Mouse (Mus musculus) Patski (cell line): ENCODE measurements around the gene Adam11. TPM values are rescaled to one million over a fixed set of nuclear protein-coding genes. Genes with fewer than 3 reads are reported as not detected.

ENCODE experiments used
- ATAC-seq: fragments of 100-300 bp; one replicate; pipeline ENCODE4 v1.8.0; 2021
- CTCF ChIA-PET: fragments of 350-600 bp; sonication (Branson Sonifier 250); formaldehyde crosslinking; loops from one replicate; lab custom pipeline; 2022; ENCODE audit warnings: inconsistent platforms; lab: Charles Lee
- POLR2A ChIA-PET: fragments of 350-600 bp; sonication (Branson Sonifier 250); formaldehyde crosslinking; loops from one replicate; lab custom pipeline; 2022; ENCODE audit warnings: antibody characterized with exemption, inconsistent platforms; lab: Charles Lee
- DNase-seq: peaks from one replicate; pipeline ENCODE4 v3.0.0-alpha.2; 2011; ENCODE audit warnings: low read depth, low spot score
- H3K27me3 ChIP-seq: fragments of 371-371 bp; one replicate; pipeline ENCODE4 v1.5.1; 2021
- CTCF ChIP-seq: fragments of 100-300 bp; IDR thresholded peaks from one replicate; pipeline ENCODE4 v1.5.1; 2021
- in situ Hi-C: fragments of 300-500 bp; cut with MboI; formaldehyde crosslinking; loops from 3 replicates; pipeline ENCODE4 v1.11.1; 2018; ENCODE audit warnings: low pct_unique_long_range_greater_than_20kb, mixed read lengths
- polyA plus RNA-seq: library from polyadenylated mRNA; unstranded; gene quantifications from one replicate; pipeline ENCODE4 v1.2.3, GENCODE M21; 2021

Gene Adam11
- polyA plus RNA-seq, 1 experiment from 2014 or later = 5.3 TPM

DNA sequence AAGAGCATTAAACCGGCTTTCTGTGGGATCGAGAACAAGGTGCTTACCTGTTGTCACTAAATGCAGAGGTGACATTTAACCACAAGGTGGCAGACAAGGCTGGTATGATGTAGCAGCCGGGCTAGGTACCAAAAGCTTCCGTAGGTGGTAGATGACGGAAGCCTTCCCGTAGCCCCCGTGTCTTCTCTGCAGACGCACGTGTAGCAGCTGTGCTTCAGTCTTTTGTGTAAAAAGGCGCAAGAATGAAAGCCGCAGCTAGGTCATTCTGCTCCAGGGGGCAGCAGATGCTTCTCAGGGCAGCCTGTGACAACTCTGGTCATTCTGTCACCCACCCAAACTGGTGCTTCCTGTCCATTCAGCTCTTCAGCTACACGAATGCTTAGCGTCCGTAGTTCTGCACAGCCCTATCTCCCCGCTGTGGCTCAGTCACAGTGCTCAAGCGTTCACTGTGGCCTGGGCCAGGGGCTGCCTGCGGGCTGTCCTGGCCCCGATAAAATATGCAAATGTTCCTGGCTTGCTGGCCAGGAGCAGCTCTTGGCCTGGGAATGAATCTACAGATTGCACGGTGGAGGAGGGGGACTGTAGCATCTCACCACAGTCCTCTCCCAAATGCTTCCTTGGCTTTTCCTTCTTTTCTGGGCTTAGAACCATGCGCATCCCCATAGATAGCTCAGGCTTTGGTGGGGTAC is 21.8 kb upstream of the Adam11 start:
- DNase-seq (no peak), ATAC-seq (no peak)
- POLR2A ChIA-PET = interaction anchor here (0.6 to 1.4 kb wide), 5 partner anchors 10 to 148 kb away, joined by 3 to 5 read pairs (median 3); no protein-coding TSS in a partner anchor
- peaks cover 6% of the 10 kb centered on the region for H3K27me3 ChIP-seq
- CTCF ChIA-PET = interaction anchor here (0.7 to 2.7 kb wide), 10 partner anchors 9 to 86 kb away, joined by 3 to 7 read pairs (median 4); no protein-coding TSS in a partner anchor
- in situ Hi-C loops = no loop called here
- peak; percentile 83 for TF ChIP-seq CTCF

DNA sequence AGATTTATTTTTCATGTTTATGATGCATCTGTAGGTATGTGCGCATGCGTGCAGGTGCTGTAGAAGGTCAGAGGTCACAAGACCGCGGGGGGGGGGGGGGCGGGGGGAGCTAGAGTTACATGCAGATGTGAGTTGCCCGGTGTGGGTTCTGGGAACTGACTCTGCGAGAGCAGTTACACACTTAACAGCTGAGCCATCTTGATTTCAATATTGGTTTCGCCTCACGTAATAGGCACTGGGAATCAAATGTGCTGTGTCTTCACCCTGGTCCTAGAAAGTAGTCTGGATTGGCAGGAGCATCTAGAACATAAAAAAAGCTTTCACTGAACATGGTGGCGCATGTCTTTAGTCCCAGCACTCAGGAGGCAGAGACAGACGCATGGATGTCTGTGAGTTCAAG is 20.6 kb upstream of the Adam11 start:
- ChIA-PET CTCF (interaction anchor here (1.5 to 2.7 kb wide), 2 partner anchors 12 to 22 kb away, joined by 3 to 7 read pairs; no protein-coding TSS in a partner anchor), POLR2A (no interaction called here)
- no peak for TF ChIP-seq CTCF
- DNase-seq (no peak), ATAC-seq (no peak)
- H3K27me3 ChIP-seq = peaks cover 3% of the 10 kb centered on the region
- in situ Hi-C loops = no loop called here

DNA sequence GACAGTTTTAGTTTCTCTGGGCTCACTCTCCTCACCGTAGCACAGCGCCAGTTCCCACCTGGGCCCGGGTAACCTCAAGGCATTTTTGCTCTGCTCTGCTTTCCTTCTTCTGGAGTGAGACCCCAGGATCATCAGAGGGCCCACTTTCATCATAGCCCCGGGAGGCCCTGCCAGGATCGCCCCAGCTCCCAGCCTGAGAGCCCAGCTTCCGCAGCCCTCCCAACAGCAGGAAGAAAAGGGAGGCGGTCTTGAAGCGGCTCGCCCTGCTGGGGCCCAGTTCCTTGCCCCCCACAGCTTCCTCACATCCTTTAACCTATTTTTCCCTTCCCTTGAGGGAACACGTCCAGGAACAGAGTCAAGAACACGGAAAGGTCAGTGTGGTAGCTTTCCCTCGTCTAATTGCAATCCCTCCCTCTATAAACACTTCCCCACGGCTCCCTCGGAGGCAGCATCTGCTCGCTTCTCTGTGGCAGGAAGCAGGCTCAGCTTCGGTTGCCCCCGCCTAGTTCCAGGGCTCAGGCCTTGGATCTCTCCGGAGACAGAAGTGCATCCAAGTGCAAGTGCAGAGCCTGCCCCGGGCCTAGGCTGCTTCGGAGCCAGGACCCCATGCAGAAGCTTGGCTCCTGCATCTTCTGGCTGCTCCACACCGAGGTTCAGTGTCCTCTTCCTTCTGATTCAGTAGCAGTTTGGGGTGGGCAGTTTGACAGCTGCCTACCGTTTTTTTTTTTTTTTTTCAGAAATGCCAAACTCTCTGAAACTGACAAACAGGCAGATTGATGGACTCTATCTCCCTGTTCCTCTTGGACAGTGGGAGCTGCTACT is 19.9 kb upstream of the Adam11 start:
- in situ Hi-C loops = no loop called here
- ChIA-PET POLR2A (no interaction called here), CTCF (interaction anchor here (1.5 kb wide), 1 partner anchor 13 kb away, joined by 3 read pairs; no protein-coding TSS in a partner anchor)
- ATAC-seq (no peak), DNase-seq (no peak)
- no peak for TF ChIP-seq CTCF
- H3K27me3 ChIP-seq = peaks cover 3% of the 10 kb centered on the region

DNA sequence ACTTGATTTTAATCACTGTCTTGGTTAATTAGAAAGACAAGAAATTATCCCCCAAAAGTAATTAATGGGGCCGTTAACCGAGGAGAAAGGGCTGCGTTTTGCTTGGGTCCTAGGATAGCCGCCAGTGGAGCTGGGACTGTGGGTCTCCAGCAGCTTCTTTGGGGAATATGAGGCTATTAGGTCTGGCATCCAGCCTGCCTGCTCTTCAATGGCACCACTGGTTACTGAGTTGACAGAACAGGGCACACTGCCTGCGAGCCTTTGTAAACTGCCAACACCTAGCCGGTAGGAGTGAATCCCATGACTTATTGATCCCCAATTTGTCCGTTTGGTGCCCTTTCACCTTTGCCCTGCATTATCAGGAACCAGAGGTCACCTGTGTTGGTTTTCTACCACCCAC is 19.2 kb upstream of the Adam11 start:
- no peak for TF ChIP-seq CTCF
- POLR2A ChIA-PET = no interaction called here
- no peak for DNase-seq
- H3K27me3 ChIP-seq = peaks cover 1% of the 10 kb centered on the region
- in situ Hi-C loops = no loop called here
- CTCF ChIA-PET = no interaction called here
- no peak for ATAC-seq

DNA sequence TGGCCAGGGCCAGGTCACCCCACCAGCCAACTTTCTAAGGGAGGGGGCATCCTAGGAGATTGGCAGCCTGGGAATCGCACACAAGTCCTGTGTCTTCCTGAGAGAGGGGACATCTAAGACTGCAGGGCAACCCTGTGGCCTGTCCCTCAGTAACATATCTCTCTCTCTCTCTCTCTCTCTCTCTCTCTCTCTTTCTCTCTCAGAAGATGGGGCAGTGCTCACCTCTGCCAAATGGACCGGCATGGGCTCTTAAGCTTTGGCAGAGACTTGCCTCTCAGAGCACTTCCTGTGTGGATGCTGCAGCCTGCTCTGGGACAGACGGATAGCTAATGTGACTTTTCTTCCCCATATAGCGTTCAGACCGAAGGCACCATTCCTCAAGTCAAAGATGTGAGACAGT is 18.4 kb upstream of the Adam11 start:
- ATAC-seq (no peak), DNase-seq (no peak)
- ChIA-PET POLR2A (interaction anchor here (0.6 to 1.1 kb wide), 4 partner anchors 9 to 288 kb away, joined by 3 read pairs; no protein-coding TSS in a partner anchor), CTCF (interaction anchor here (1.0 to 1.1 kb wide), 2 partner anchors 14 to 31 kb away, joined by 3 read pairs; no protein-coding TSS in a partner anchor)
- H3K27me3 ChIP-seq = no peaks in the 10 kb centered on the region
- no peak for TF ChIP-seq CTCF
- in situ Hi-C loops = no loop called here

DNA sequence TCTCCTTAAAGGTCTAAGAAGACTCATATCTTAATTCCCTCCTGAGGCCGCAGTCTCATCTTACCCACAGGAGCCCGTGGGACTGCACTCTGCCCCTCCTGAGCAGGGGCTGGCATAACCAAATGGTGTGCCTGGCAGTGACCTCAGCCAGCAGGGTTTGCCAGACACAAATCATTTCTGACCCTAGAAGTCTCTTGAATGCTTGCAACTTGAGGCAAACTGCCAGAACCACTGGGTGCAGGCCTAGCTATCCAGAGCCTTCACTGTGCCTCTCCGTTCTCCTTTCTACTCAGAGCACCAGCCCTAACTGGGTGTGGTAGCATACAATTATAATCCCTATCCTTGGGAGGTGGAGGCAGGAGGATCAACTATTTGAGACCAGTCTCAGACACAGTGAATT is 16.5 kb upstream of the Adam11 start:
- no peak for TF ChIP-seq CTCF
- CTCF ChIA-PET = no interaction called here
- H3K27me3 ChIP-seq = no peaks in the 10 kb centered on the region
- DNase-seq (no peak), ATAC-seq (no peak)
- in situ Hi-C loops = no loop called here
- POLR2A ChIA-PET = no interaction called here

DNA sequence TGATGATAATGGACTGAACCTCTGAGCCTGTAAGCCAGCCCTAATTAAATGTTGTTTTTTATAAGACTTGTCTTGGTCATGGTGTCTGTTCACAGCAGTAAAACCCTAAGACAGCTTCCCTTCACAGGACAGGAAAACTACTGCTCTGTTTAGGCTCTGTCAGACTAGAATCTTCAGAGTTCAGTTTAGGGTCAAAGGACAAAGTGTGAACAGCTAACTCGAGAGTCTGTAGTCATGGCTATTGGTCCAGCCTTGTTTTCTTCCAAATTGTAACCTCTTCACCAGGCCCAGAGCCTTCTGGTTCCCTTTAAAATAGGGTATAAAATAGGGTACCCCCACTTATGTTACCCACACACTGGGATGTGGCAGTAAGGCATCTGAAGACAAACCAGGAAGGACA is 13.4 kb upstream of the Adam11 start:
- DNase-seq (no peak), ATAC-seq (no peak)
- TF ChIP-seq CTCF = no peak
- ChIA-PET CTCF (interaction anchor here (2.4 kb wide), 1 partner anchor 8 kb away, joined by 7 read pairs; no protein-coding TSS in a partner anchor), POLR2A (no interaction called here)
- no peaks in the 10 kb centered on the region for H3K27me3 ChIP-seq
- in situ Hi-C loops = no loop called here

DNA sequence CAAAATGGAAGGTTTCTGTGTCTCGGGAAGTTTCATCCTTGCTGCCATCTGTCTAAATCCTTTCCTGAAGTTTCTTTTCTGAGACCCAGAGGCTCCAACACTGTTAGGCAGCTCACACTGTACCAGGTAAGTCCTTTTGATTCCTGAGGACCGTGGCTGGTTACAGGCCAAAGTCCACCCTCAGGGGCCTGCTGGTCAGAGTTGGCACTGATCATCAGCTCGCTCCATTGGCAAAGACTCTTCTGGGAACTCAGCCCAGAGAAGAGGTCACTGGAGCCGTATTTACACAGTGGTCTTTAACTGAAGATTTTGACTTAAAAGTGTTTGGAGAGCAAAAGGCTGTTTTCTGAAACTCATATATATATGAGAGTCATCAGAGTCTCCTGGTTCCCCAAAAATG is 12.9 kb upstream of the Adam11 start:
- no peak for DNase-seq
- no peaks in the 10 kb centered on the region for H3K27me3 ChIP-seq
- ATAC-seq = no peak
- CTCF ChIA-PET = interaction anchor here (2.4 kb wide), 1 partner anchor 9 kb away, joined by 7 read pairs; no protein-coding TSS in a partner anchor
- POLR2A ChIA-PET = no interaction called here
- in situ Hi-C loops = no loop called here
- TF ChIP-seq CTCF = no peak

DNA sequence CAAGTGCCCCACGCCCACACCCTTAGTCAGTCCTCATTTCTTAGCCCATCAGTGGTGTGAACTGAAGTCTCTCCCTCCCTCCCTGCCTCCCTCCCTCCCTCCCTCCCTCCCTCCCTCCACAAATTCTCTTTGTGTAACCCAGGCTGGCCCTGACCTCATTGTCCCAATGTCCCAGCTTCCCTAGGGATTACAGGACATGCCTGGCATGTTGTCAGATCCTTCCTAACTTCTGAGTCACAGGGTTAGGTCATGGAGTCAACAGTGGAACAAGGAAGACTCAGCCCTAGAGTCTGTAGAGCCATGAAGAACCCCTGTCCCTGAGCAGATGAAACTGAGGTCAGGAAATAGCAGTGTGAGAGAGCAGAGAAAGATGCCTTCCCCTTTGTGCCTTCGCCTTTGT is 11.5 kb upstream of the Adam11 start:
- ATAC-seq (no peak), DNase-seq (peak; percentile 6)
- no peaks in the 10 kb centered on the region for H3K27me3 ChIP-seq
- ChIA-PET CTCF (interaction anchor here (2.4 kb wide), 1 partner anchor 10 kb away, joined by 7 read pairs; no protein-coding TSS in a partner anchor), POLR2A (interaction anchor here (0.7 to 1.5 kb wide), 2 partner anchors 10 to 12 kb away, joined by 3 to 5 read pairs; no protein-coding TSS in a partner anchor)
- no peak for TF ChIP-seq CTCF
- in situ Hi-C loops = loop anchor here (25.0 kb wide), 1 partner anchor 238 kb away; no protein-coding TSS in a partner anchor

DNA sequence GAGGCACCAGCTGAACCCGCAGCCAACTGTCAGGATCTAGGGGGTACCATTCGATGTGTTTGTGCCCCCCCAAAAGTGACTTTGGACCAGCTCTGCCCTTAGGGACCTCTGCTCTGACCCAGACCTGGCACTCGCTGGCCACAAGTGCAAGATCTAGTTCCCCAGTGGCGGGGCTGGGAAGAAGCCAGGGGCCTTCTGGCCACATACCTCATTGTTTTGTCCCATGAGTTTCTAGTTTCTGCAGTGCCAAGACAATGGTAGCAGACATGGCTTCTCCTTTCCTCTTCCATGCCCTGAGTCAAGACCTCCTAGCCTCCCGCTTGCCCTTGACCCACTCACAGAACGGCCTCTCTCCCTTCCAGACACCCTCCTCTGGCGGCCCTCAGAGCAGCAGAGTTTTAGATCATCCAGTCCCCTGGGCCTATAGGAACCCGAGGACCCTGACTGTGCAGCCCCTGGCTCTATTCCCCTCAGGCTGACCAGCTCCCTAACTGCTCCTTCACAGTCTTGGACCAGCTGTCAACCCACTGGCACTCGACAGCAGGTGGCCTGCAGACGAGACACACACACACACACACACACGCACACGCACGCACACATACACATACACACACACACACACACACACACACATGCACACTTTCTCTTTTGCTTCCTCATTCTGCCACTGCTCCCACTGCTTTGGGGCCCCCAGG is 8.2 kb upstream of the Adam11 start:
- ATAC-seq (no peak), DNase-seq (no peak)
- no peak for TF ChIP-seq CTCF
- ChIA-PET CTCF (no interaction called here), POLR2A (interaction anchor here (1.1 to 1.3 kb wide), 2 partner anchors 9 to 14 kb away, joined by 3 to 4 read pairs; no protein-coding TSS in a partner anchor)
- in situ Hi-C loops = loop anchor here (25.0 kb wide), 1 partner anchor 234 kb away; no protein-coding TSS in a partner anchor
- no peaks in the 10 kb centered on the region for H3K27me3 ChIP-seq
